Mouse (Mus musculus) kidney, postnatal 4 days (tissue): ENCODE results near the gene Slc36a1.

Experiments used
- DNase-seq, 2 experiments: peaks; one replicate each; pipeline ENCODE4 v3.0.0; 2021; ENCODE audit warnings: mixed read lengths in 2 of 2

The Slc36a1 gene

GRCm38 (mm10) chr11:55209626-55210353 lies 5.6 kb downstream of the Slc36a1 start:
- peak in 1 of 2 experiments; percentile 17 for DNase-seq

- DNase-seq: no peak
Measured at GRCm38 (mm10) chr11:55213518-55213917, 9.4 kb downstream of the Slc36a1 start.

- no peak for DNase-seq
Measured at GRCm38 (mm10) chr11:55214161-55214560, 10.0 kb downstream of the Slc36a1 start.

- no peak for DNase-seq
Measured at GRCm38 (mm10) chr11:55214978-55215377, 10.8 kb downstream of the Slc36a1 start.

GRCm38 (mm10) chr11:55216061-55216460 lies 11.9 kb downstream of the Slc36a1 start:
- DNase-seq: peak; percentile 15 to 50

- DNase-seq: no peak
Measured at GRCm38 (mm10) chr11:55216830-55217229, 12.7 kb downstream of the Slc36a1 start.

GRCm38 (mm10) chr11:55217418-55217817 lies 13.3 kb downstream of the Slc36a1 start:
- DNase-seq: peak in 1 of 2 experiments; percentile 41

GRCm38 (mm10) chr11:55217880-55218279 lies 13.7 kb downstream of the Slc36a1 start:
- no peak for DNase-seq

- no peak for DNase-seq
Measured at GRCm38 (mm10) chr11:55218473-55218872, 14.3 kb downstream of the Slc36a1 start.

- DNase-seq: no peak
Measured at GRCm38 (mm10) chr11:55221306-55221705, 17.2 kb downstream of the Slc36a1 start.

GRCm38 (mm10) chr11:55231034-55231433 lies 26.9 kb downstream of the Slc36a1 start:
- no peak for DNase-seq

- no peak for DNase-seq
Measured at GRCm38 (mm10) chr11:55234288-55234687, 30.1 kb downstream of the Slc36a1 start.

GRCm38 (mm10) chr11:55234791-55235190 lies 30.6 kb downstream of the Slc36a1 start:
- no peak for DNase-seq

- no peak for DNase-seq
Measured at GRCm38 (mm10) chr11:55236815-55237214, 32.7 kb downstream of the Slc36a1 start.

- no peak for DNase-seq
Measured at GRCm38 (mm10) chr11:55239496-55239895, 35.3 kb downstream of the Slc36a1 start.

- peak; percentile 68 to 77 for DNase-seq
Measured at GRCm38 (mm10) chr11:55240556-55240955, 36.4 kb downstream of the Slc36a1 start.

GRCm38 (mm10) chr11:55250527-55250926 lies 46.4 kb downstream of the Slc36a1 start:
- DNase-seq: peak in 1 of 2 experiments; percentile 24

- DNase-seq: peak; percentile 36 to 51
Measured at GRCm38 (mm10) chr11:55253391-55253790, 49.2 kb downstream of the Slc36a1 start.

- no peak for DNase-seq
Measured at GRCm38 (mm10) chr11:55261105-55261504, 57.0 kb downstream of the Slc36a1 start.

- DNase-seq: no peak
Measured at GRCm38 (mm10) chr11:55262000-55262399, 57.9 kb downstream of the Slc36a1 start.

- no peak for DNase-seq
Measured at GRCm38 (mm10) chr11:55264318-55264717, 60.2 kb downstream of the Slc36a1 start.

- DNase-seq: no peak
Measured at GRCm38 (mm10) chr11:55265647-55266046, 61.5 kb downstream of the Slc36a1 start.

GRCm38 (mm10) chr11:55268580-55268979 lies 64.4 kb downstream of the Slc36a1 start:
- no peak for DNase-seq

- no peak for DNase-seq
Measured at GRCm38 (mm10) chr11:55274756-55275155, 70.6 kb downstream of the Slc36a1 start.
